Mouse (Mus musculus): ENCODE data around the gene Cxcr4.

Cxcr4 gene

GRCm38 (mm10) chr1:128571033-128571432 lies 21.1 kb downstream of the Cxcr4 start:
- no peak for DNase-seq (ENCODE audit: low read depth, low spot score)

- no peak for DNase-seq (ENCODE audit: low read depth, low spot score)
Observed at GRCm38 (mm10) chr1:128569992-128570648, 22.0 kb downstream of the Cxcr4 start.

- DNase-seq (ENCODE audit: low read depth, low spot score): no peak
Observed at GRCm38 (mm10) chr1:128567224-128568197, 24.6 kb downstream of the Cxcr4 start.

DNA sequence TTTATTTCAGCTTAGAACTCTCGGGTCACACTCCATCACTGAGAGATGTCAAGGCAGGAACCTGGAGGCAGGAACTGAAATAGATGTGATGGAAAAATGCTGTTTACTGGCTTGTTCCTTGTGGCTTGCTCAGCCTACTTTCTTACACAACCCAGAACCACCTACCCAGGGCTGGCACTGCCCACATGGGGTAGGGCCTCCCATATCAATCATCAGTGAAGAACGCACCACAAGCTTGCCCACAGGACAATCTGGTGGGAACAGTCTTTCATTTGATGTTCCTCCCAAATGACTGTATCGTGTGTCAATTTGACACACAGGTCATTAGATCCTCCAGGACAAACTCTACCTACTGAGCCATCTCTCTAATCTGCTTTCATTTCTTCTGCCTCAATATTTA lies 28.2 kb downstream of the Cxcr4 start:
- no peak for DNase-seq (ENCODE audit: low read depth, low spot score)

DNA sequence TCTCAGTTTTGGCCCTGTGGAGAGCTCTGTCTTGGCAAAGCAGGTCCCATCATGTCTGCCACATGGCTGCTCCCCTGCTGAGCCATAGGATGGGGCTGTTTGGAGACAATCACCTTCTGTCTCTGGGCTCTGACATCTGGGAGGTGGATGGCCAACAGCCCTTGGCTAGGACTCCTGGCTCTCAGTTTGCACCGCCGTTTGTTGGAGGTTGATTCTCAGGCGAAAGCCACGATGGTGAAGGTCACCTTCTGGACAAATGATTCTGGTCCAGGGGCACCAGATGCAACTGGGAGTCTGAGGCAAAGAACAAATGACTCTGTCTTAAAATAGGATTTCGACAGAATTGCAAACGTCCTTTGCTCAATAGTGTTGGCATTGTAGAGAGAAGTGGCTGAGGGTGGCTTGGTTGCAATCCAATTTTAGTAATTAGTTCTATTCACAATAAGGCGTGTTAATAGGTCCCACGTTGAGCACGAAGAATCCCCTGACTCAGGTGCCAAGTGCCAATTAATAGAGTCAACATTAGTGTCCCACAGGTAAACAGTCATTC lies 30.7 kb downstream of the Cxcr4 start:
- no peak for DNase-seq (ENCODE audit: low read depth, low spot score)

GRCm38 (mm10) chr1:128560452-128561324 lies 31.4 kb downstream of the Cxcr4 start:
- no peak for DNase-seq (ENCODE audit: low read depth, low spot score)

DNA sequence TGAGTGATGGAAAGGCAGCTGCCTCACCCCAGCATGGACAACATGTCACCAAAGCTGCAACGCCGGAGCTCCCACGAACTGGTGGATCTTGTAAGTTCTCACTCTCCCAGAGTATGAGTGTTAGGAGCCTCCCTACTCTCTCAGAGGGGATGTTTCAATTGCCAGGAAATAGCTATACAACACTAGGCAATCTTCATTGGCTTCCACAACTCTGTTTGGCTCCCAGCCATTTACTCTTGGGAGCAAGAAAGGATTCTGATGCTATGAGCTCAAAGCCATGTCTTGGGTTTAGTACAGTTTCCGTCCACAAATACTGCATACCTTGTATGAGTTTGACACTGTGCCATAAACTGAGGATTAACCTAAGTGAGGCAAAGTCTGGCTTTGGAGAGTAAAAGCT lies 34.1 kb downstream of the Cxcr4 start:
- DNase-seq (ENCODE audit: low read depth, low spot score): no peak

- DNase-seq (ENCODE audit: low read depth, low spot score): no peak
Observed at GRCm38 (mm10) chr1:128552545-128552944, 39.5 kb downstream of the Cxcr4 start.

- no peak for DNase-seq (ENCODE audit: low read depth, low spot score)
Observed at GRCm38 (mm10) chr1:128551743-128552397, 40.2 kb downstream of the Cxcr4 start.

- DNase-seq (ENCODE audit: low read depth, low spot score): no peak
Observed at GRCm38 (mm10) chr1:128549442-128549841, 42.7 kb downstream of the Cxcr4 start.

- DNase-seq (ENCODE audit: low read depth, low spot score): no peak
Observed at GRCm38 (mm10) chr1:128549007-128549406, 43.1 kb downstream of the Cxcr4 start.

DNA sequence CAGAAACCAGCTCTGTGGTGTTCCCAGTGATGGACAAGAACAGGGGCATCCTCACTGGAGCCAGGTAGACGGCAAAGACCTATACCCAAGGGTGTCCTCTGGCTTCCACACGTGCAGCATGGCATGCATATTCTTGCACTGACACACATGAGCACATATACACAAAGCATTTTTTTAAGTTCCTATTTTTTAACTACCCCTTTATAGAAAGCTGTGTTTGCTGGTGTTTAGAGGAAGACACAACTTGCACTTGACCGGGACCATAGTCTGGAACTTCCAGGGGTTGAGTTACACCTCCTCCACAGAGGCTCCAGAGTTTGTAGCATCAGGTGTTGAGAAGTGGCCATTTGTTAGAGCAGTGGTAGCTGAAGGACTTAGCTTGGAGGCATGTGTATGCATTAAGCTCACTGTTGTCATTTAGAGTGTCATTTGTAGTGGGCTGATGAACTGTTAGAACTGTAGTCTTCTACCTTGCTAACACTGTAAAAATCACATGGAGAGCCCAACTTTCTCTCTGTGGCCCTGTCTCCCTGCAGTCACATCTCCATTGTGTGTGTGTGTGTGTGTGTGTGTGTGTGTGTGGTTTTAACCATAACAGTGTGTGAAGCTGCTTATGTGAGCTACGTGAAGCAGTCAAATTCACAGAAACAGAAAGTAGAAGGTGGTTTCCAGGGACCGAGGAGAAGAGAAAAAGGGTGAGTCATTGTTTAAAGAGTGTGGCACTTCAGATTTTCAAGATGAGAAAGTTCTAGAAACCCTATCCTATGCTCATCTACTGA lies 43.7 kb downstream of the Cxcr4 start:
- no peak for DNase-seq (ENCODE audit: low read depth, low spot score)

DNA sequence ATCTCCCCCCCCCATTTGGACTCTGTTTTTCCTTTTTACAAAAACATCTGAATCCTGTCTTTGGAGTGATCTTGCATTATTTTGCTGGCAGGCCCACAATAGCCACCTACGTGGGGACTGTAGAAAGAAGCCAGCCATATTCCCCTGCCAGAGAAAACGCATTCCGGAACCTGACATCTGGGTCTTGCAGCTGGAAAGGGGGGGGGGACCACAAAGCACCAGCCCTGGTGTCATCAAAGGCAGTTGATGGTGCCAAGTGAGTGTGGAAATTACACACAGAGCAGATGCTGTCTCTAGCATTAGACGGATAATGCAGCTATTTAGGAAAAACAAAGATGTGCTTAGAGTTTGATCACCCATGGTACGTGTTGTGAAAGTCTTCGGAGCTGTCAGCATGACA lies 46.4 kb downstream of the Cxcr4 start:
- no peak for DNase-seq (ENCODE audit: low read depth, low spot score)

GRCm38 (mm10) chr1:128543137-128543536 lies 49.0 kb downstream of the Cxcr4 start:
- DNase-seq (ENCODE audit: low read depth, low spot score): no peak

DNA sequence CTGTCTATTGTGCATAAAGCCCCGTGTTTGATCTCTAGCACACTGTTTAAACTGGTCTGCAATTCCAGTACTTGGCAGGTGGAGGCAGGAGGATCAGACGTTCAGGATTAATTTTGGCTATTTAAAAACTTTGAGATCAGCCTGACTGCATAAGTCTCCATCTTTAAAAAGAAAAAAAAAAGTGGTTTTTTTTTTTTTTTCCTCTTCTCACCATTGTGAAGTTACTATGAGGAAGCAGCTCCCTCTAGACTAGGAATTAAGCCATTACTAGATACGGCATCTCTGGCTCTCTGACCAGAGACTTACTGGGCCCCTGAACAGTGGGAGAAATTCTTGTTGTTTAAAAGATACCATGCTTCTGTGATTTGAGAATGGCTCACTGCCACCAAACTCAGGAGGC lies 49.5 kb downstream of the Cxcr4 start:
- no peak for DNase-seq (ENCODE audit: low read depth, low spot score)

GRCm38 (mm10) chr1:128540213-128540612 lies 51.9 kb downstream of the Cxcr4 start:
- no peak for DNase-seq (ENCODE audit: low read depth, low spot score)

DNA sequence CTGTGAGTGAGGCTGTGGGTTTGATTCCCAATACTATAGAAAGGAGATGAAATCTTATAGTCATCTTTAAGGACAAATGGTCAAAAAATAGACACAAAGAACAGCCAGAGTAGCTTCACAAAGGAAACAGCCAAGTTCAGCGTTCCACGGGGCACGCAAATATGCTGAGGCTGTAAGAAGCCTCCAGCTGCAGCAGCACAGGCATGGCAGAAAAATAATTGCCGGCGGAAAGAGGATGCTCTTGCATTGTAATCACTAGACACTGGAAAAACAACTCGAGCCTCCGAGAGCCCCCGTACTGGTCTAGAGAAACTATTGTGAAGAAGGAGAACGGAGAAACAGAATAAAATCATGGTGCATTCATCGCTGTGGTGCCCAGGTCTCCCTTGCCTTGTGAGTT lies 52.5 kb downstream of the Cxcr4 start:
- DNase-seq (ENCODE audit: low read depth, low spot score): no peak
